Mouse (Mus musculus) hindbrain, embryonic 15.5 days (tissue): ENCODE measurements around the gene Barx2. TPM values are rescaled to one million over a fixed set of nuclear protein-coding genes. Genes with fewer than 3 reads are reported as not detected.

ENCODE experiments used
- ATAC-seq: fragments of 200-750 bp; cut with Nextera tagmentation; 2 replicates; pipeline ENCODE4 v1.8.0; 2017; ENCODE audit warnings: low read depth, moderate number of reproducible peaks, moderate TSS enrichment; ENCODE audit not compliant: low FRiP score
- H3K27ac ChIP-seq: fragments of 300-500 bp; sonication (generic); replicated peaks from 2 replicates; pipeline ENCODE4 v1.5.1; 2015; ENCODE audit warnings: mild to moderate bottlenecking, inconsistent platforms
- H3K27me3 ChIP-seq: fragments of 300-500 bp; sonication (generic); 2 replicates; pipeline ENCODE4 v1.6.1; 2015; ENCODE audit warnings: control low read depth, inconsistent platforms
- H3K36me3 ChIP-seq: fragments of 300-500 bp; sonication (generic); 2 replicates; pipeline ENCODE4 v1.6.1; 2015; ENCODE audit warnings: control low read depth, inconsistent platforms
- H3K4me1 ChIP-seq: fragments of 300-500 bp; sonication (generic); replicated peaks from 2 replicates; pipeline ENCODE4 v1.6.1; 2015; ENCODE audit warnings: control low read depth, inconsistent platforms
- H3K4me2 ChIP-seq: fragments of 300-500 bp; sonication (generic); 2 replicates; pipeline ENCODE4 v1.6.1; 2015; ENCODE audit warnings: moderate library complexity, mild to moderate bottlenecking, inconsistent platforms
- H3K4me3 ChIP-seq: fragments of 300-500 bp; sonication (generic); 2 replicates; pipeline ENCODE4 v1.5.1; 2015; ENCODE audit warnings: mild to moderate bottlenecking, inconsistent platforms
- H3K9ac ChIP-seq: fragments of 300-500 bp; sonication (generic); 2 replicates; pipeline ENCODE4 v1.6.1; 2015; ENCODE audit warnings: inconsistent platforms
- H3K9me3 ChIP-seq: fragments of 300-500 bp; sonication (generic); 2 replicates; pipeline ENCODE4 v1.6.1; 2016; ENCODE audit warnings: control low read depth, inconsistent platforms
- WGBS: fragments of 180-500 bp; shearing (Covaris S2); methylation state at CpG from one replicate; pipeline ENCODE4 v1.1.7; 2015; 5-methylcytosine and 5-hydroxymethylcytosine counted together
- polyA plus RNA-seq: library from polyadenylated mRNA; unstranded; fragments of >200 nt; fragmentation: Nextera tagmentation; extraction: Ambion mirVana; gene quantifications from 2 replicates; pipeline ENCODE4 v1.2.1, GENCODE M21; 2015

Barx2 gene
- polyA plus RNA-seq, 1 experiment from 2014 or later: 0.41 TPM

GRCm38 (mm10) chr9:31882376-31882775 lies 30.9 kb downstream of the Barx2 start:
- no peaks in the 10 kb centered on the region for H3K27me3 ChIP-seq
- H3K4me1 ChIP-seq: no peaks in the 10 kb centered on the region
- H3K4me3 ChIP-seq: no peak overlapping the region
- no peak overlapping the region for H3K4me2 ChIP-seq
- ATAC-seq: no peak
- no peak overlapping the region for H3K27ac ChIP-seq
- H3K9me3 ChIP-seq: no peaks in the 10 kb centered on the region
- no peaks in the 10 kb centered on the region for H3K36me3 ChIP-seq
- WGBS: 92% methylated on average over 2 of the region's 2 CpGs
- H3K9ac ChIP-seq: no peak overlapping the region

DNA sequence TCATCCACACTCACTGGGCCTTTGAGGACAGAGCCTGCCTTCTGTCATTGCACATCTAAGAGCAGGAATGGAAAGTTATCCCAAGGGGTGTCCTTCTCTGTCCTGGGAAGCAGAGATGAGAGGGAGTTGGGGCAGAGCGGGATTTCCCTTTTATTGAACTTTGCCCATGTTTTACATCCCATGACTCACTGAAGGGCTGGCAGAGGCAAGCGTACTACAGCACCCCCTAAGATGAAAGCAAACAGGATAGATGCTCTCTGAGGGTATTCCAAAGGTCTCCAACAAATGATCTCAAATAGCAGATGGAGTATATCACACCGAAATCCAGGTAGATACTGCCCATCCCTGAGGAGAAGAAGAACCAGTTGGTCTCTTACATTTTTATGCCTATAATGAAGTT lies 37.7 kb downstream of the Barx2 start:
- no peaks in the 10 kb centered on the region for H3K9me3 ChIP-seq
- H3K4me2 ChIP-seq: no peak overlapping the region
- no peak overlapping the region for H3K4me3 ChIP-seq
- no peak overlapping the region for H3K9ac ChIP-seq
- H3K27ac ChIP-seq: no peak overlapping the region
- H3K27me3 ChIP-seq: no peaks in the 10 kb centered on the region
- H3K36me3 ChIP-seq: no peaks in the 10 kb centered on the region
- 92% methylated on average over 3 of the region's 3 CpGs for WGBS
- H3K4me1 ChIP-seq: no peaks in the 10 kb centered on the region
- no peak for ATAC-seq

DNA sequence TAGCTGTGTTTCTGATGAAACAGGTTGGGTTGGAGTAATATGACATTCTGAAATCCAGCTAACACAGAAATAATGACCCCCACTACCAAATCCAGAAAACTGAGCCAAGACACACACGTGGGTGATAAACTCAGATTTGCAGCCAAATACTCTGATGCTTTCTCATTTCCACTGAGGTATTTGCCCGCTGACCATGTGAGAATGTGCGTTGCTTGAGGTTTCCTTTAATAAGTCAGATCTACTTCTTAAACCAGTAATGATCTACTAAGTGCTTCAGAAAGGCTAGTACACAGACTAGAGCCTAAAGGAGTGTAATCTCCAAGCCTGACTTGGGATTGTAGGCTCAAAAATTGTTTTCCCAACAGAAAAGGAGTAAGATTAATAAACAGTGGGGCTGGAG lies 39.0 kb downstream of the Barx2 start:
- no peak overlapping the region for H3K27ac ChIP-seq
- no peak overlapping the region for H3K4me2 ChIP-seq
- H3K27me3 ChIP-seq: no peaks in the 10 kb centered on the region
- no peak for ATAC-seq
- no peaks in the 10 kb centered on the region for H3K9me3 ChIP-seq
- H3K36me3 ChIP-seq: no peaks in the 10 kb centered on the region
- no peaks in the 10 kb centered on the region for H3K4me1 ChIP-seq
- WGBS: 85% methylated on average over 3 of the region's 3 CpGs
- no peak overlapping the region for H3K9ac ChIP-seq
- no peak overlapping the region for H3K4me3 ChIP-seq

- WGBS: 58% methylated on average over 4 of the region's 4 CpGs
- no peak for ATAC-seq
- Histone ChIP-seq H3K36me3 (no peaks in the 10 kb centered on the region), H3K9me3 (no peaks in the 10 kb centered on the region), H3K4me3 (no peak overlapping the region), H3K27ac (no peak overlapping the region), H3K9ac (no peak overlapping the region), H3K27me3 (no peaks in the 10 kb centered on the region), H3K4me1 (no peaks in the 10 kb centered on the region), H3K4me2 (no peak overlapping the region)
Measured at GRCm38 (mm10) chr9:31871410-31871809, 41.9 kb downstream of the Barx2 start.

- Histone ChIP-seq H3K9ac (no peak overlapping the region), H3K27ac (no peak overlapping the region), H3K4me1 (no peaks in the 10 kb centered on the region), H3K4me2 (no peak overlapping the region), H3K27me3 (no peaks in the 10 kb centered on the region), H3K36me3 (no peaks in the 10 kb centered on the region), H3K4me3 (no peak overlapping the region), H3K9me3 (no peaks in the 10 kb centered on the region)
- WGBS: 87% methylated on average over 2 of the region's 2 CpGs
- no peak for ATAC-seq
Measured at GRCm38 (mm10) chr9:31868823-31869460, 44.3 kb downstream of the Barx2 start.

DNA sequence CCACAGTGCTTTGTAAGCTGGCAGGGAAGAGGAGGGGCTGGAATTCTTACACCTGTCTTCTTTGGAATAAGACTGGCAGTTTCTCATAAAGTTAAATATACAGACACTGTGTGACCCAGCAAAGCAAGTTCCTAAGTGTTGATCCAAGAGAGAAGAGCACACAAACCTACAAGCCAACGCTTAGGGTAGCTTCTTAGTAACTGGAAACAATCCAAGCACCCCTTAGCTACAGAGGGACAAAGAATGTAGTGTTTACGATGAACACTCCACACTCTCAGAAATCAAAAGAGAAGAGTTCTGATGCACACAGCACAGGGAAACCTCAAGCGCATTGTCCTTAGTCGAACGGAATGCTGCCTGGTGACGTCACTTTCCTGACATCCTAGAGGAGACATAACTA lies 49.4 kb downstream of the Barx2 start:
- WGBS: 63% methylated on average over 6 of the region's 6 CpGs
- Histone ChIP-seq H3K27ac (no peak overlapping the region), H3K36me3 (no peaks in the 10 kb centered on the region), H3K4me3 (no peak overlapping the region), H3K9ac (no peak overlapping the region), H3K9me3 (no peaks in the 10 kb centered on the region), H3K4me2 (no peak overlapping the region), H3K27me3 (no peaks in the 10 kb centered on the region; the same call in 1 of the 2 replicates), H3K4me1 (peaks cover under 1% of the 10 kb centered on the region)
- no peak for ATAC-seq

DNA sequence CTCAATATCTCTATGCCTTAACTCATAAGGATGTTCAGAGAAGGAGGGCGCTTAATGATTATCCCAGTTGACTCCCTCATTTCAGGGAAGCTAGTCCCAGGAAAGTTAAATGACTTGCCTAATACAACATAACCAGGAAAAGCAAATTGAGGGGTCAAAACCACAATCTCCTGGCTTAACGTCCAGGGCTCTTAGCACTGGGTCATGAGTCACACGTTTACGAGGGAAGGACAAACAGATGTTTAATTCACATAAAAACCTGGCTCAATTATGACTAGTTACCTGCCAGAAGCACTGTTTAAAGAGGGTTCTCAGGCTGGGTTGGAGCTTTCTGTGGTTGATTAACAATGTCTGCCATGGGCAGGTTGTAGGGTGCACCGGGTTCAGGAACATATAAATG lies 53.8 kb downstream of the Barx2 start:
- no peak overlapping the region for H3K27ac ChIP-seq
- ATAC-seq: no peak
- no peak overlapping the region for H3K9ac ChIP-seq
- H3K36me3 ChIP-seq: no peaks in the 10 kb centered on the region
- no peaks in the 10 kb centered on the region for H3K9me3 ChIP-seq
- no peak overlapping the region for H3K4me2 ChIP-seq
- peaks cover 12% of the 10 kb centered on the region for H3K4me1 ChIP-seq
- peaks cover 6% of the 10 kb centered on the region; the same call in 1 of the 2 replicates for H3K27me3 ChIP-seq
- no peak overlapping the region for H3K4me3 ChIP-seq
- WGBS: 87% methylated on average over 5 of the region's 5 CpGs

DNA sequence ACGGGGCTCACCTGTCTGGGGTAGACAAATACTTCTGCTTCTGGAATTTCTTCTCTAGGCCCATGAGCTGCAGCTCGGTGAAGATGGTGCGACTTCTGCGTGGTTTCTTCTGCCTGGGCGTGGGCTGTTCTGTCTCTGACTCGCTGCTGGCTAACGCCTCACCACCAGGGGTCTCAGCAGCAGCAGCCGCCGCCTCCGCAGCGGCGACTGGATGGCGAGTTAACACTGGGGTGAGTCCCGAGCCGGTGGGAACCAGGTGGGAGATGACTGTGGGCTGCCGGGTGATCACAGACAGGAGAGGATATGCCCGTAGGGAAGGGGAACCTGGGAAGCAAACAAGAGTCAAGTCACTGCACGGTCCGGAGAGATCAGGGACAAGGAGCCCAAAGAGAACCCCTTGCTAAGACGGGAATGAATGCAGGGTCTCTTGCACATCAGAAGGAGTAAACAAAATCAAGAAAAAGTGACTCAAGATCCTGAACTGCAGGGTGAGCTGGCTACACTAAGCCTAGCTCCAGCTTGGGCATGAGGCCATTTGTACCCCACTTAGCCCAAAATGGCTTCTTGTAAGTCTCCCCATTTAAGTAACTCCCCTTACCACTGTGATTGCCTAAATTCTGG lies 54.4 kb downstream of the Barx2 start:
- H3K9ac ChIP-seq: 0 out of 2 replicates have a peak overlapping the region, but pooled peaks have one; percentile 8
- H3K9me3 ChIP-seq: no peaks in the 10 kb centered on the region
- ATAC-seq: 0 out of 2 replicates have a peak, but pooled peaks have one; percentile 38
- H3K4me1 ChIP-seq: peaks cover 12% of the 10 kb centered on the region
- peaks cover 6% of the 10 kb centered on the region; the same call in 1 of the 2 replicates for H3K27me3 ChIP-seq
- 6% methylated on average over 20 of the region's 20 CpGs for WGBS
- peak overlapping the region; percentile 29 for H3K4me3 ChIP-seq
- H3K36me3 ChIP-seq: no peaks in the 10 kb centered on the region
- no peak overlapping the region for H3K27ac ChIP-seq
- H3K4me2 ChIP-seq: peak overlapping the region; percentile 58

DNA sequence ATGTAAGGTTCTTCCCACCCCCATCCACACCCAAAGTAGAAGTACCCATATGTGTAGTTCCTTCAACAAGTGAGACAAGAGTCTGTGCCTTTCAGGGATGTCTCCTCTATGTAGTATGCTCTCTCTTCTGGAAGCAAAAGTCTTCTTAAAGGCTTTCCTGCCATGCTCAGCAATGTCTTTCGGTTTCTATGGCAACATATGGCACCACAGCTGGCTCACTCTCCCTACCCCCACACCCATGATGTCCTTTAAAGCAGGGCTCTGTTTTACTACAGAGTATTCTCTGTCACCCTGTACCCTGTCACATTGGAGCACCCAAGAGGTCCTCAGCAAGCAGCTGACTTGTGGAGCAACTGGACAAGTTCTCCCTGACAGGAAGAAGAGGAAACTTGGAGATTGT lies 55.8 kb downstream of the Barx2 start:
- Histone ChIP-seq H3K9me3 (no peaks in the 10 kb centered on the region), H3K27me3 (peaks cover 6% of the 10 kb centered on the region; the same call in 1 of the 2 replicates), H3K36me3 (no peaks in the 10 kb centered on the region), H3K4me2 (no peak overlapping the region), H3K27ac (no peak overlapping the region), H3K4me1 (peaks cover 12% of the 10 kb centered on the region), H3K4me3 (no peak overlapping the region), H3K9ac (no peak overlapping the region)
- WGBS: 67% methylated on average over 1 of the region's 1 CpGs
- peak; percentile 61; the same call in 1 of the 2 replicates for ATAC-seq

DNA sequence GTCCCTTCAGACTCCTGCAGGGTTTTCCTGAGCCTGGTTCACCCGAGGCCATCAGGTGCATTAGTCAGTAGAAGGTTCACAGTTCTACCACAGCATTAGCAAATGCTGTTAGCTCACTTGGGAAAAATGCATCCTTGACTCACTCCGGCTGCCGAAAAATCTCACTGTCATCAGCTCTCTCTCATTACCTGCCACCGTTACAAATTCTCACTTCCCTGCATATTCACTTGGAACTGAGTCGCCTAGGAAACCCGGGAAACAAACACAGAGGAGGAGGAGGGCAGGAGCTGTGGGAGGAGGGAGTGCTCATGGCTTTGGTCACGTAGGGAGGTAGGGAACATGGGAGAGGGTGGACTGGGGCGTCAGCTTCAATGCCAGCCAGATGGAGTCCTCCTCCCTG lies 56.8 kb downstream of the Barx2 start:
- no peaks in the 10 kb centered on the region for H3K36me3 ChIP-seq
- H3K4me2 ChIP-seq: no peak overlapping the region
- H3K9me3 ChIP-seq: no peaks in the 10 kb centered on the region
- no peak for ATAC-seq
- H3K27me3 ChIP-seq: peaks cover 6% of the 10 kb centered on the region; the same call in 1 of the 2 replicates
- H3K4me3 ChIP-seq: no peak overlapping the region
- peaks cover 12% of the 10 kb centered on the region for H3K4me1 ChIP-seq
- WGBS: 42% methylated on average over 8 of the region's 8 CpGs
- no peak overlapping the region for H3K9ac ChIP-seq
- no peak overlapping the region for H3K27ac ChIP-seq

- WGBS: 91% methylated on average over 6 of the region's 6 CpGs
- H3K4me1 ChIP-seq: peaks cover 12% of the 10 kb centered on the region
- no peak for ATAC-seq
Measured at GRCm38 (mm10) chr9:31855668-31856067, 57.6 kb downstream of the Barx2 start.

GRCm38 (mm10) chr9:31851710-31852109 lies 61.6 kb downstream of the Barx2 start:
- Histone ChIP-seq H3K4me1 (no peaks in the 10 kb centered on the region), H3K36me3 (no peaks in the 10 kb centered on the region), H3K4me2 (no peak overlapping the region), H3K9ac (no peak overlapping the region), H3K27ac (no peak overlapping the region), H3K4me3 (no peak overlapping the region), H3K27me3 (no peaks in the 10 kb centered on the region), H3K9me3 (no peaks in the 10 kb centered on the region)
- 87% methylated on average over 8 of the region's 8 CpGs for WGBS
- ATAC-seq: no peak

More at GRCm38 (mm10) chr9:31855668-31856067, 57.6 kb downstream of the Barx2 start:
- Histone ChIP-seq H3K4me2 (no peak overlapping the region), H3K27ac (no peak overlapping the region), H3K27me3 (peaks cover 6% of the 10 kb centered on the region; the same call in 1 of the 2 replicates), H3K9me3 (no peaks in the 10 kb centered on the region), H3K9ac (no peak overlapping the region), H3K4me3 (no peak overlapping the region), H3K36me3 (no peaks in the 10 kb centered on the region)
